Mouse (Mus musculus): ENCODE results near the gene Nmrk1. TPM values are rescaled to one million over a fixed set of nuclear protein-coding genes. Genes with fewer than 3 reads are reported as not detected.

The Nmrk1 gene
- polyA plus RNA-seq, 1 experiment: 10.2 TPM

DNA sequence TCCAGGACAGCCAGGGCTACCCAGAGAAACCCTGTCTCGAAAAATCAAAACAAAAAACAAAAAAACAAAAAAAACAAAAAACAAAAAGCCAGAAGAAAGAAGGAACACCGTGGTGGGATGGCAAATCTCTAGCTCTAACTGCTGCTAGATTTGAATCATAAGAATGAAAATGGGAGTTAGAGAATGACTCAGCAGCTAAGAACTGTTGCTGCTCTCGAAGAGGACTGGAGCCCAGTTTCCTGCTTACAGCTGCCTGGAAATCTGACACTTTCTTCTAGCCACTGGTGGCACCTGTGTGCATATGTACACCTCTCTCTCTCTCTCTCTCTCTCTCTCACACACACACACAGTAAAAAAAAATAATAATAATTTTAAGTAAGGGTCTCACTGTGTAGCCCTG is 14.6 kb downstream of the Nmrk1 start:
- no peak overlapping the region for H3K4me3 ChIP-seq (ENCODE audit: insufficient read depth, low read length)
- TF ChIP-seq CTCF (IDR thresholded peaks at IDR 0.05; ENCODE audit: extremely low read depth, insufficient read depth, low read length) (no peak), POLR2A (IDR thresholded peaks at IDR 0.05; ENCODE audit: extremely low read depth, insufficient read depth, low read length) (no peak)
- no peak overlapping the region for H3K27ac ChIP-seq (ENCODE audit: insufficient read depth, low read length)
- no peaks in the 10 kb centered on the region for H3K4me1 ChIP-seq (ENCODE audit: control insufficient read depth, insufficient read depth, low read length)

DNA sequence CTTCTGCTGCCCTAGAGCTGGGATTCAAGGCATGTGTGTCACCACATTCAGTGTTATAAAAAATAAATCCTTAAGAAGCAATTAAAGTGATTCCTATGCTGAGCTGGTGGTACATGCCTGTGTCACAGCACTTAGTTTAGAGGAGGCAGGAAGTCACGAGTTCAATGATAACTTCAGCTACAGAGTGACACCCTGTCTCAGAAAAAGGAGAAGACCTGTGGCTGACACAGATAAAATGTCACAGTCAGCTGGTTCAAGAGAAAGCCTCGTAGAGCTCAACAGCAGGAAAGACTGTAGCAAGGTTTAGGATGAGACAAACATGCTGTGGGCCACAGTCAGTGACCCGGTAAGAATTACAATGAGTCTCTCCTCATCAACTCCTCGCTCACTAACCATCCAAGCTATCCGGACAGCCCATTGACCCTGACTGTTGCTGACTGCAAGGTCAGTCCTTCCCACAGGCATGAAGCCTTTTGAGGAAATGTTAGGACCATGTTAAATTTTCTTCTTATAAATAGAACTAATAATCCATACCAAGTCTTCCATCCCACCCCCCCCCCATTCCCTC is 15.2 kb downstream of the Nmrk1 start:
- H3K4me1 ChIP-seq (ENCODE audit: control insufficient read depth, insufficient read depth, low read length): no peaks in the 10 kb centered on the region
- H3K27ac ChIP-seq (ENCODE audit: insufficient read depth, low read length): no peak overlapping the region
- no peak for TF ChIP-seq POLR2A (IDR thresholded peaks at IDR 0.05; ENCODE audit: extremely low read depth, insufficient read depth, low read length)
- TF ChIP-seq CTCF (IDR thresholded peaks at IDR 0.05; ENCODE audit: extremely low read depth, insufficient read depth, low read length): no peak
- H3K4me3 ChIP-seq (ENCODE audit: insufficient read depth, low read length): no peak overlapping the region

DNA sequence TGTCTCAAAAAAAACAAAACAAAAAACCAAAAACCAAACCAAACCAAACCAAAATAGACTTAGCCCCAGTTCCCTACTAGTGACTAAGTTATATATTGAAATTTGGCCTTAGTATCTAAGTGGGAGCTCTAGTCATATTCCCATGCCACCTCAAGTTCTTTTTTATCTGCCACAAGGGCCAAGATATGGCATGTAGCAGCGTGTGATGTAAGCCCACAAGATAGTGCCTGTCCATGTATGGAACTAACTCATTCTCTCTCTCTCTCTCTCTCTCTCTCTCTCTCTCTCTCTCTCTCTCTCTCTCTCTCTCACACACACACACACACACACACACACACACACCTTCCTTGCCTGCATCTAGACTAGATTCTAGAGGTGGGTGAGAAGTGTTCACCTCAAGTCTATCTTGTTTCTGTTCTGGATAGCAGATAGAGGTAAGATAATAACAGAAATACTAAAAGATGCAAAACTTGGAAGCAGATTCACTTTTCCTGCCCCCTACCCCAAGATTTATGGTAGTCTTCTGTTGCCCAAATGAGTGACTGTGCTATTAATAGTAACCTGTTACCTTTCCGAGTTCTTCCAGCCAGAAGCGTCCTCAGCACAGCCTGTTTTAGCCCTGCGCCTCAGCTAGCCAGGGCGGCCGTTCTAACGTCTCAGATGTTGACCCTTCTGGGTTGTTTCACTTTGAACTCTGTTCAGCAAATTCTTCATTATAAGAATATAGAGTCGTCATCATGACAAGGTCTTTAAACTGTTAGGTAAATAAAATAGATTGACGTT is 16.2 kb downstream of the Nmrk1 start:
- no peak overlapping the region for H3K4me3 ChIP-seq (ENCODE audit: insufficient read depth, low read length)
- no peak for TF ChIP-seq POLR2A (IDR thresholded peaks at IDR 0.05; ENCODE audit: extremely low read depth, insufficient read depth, low read length)
- no peak for TF ChIP-seq CTCF (IDR thresholded peaks at IDR 0.05; ENCODE audit: extremely low read depth, insufficient read depth, low read length)
- H3K4me1 ChIP-seq (ENCODE audit: control insufficient read depth, insufficient read depth, low read length): no peaks in the 10 kb centered on the region
- no peak overlapping the region for H3K27ac ChIP-seq (ENCODE audit: insufficient read depth, low read length)

DNA sequence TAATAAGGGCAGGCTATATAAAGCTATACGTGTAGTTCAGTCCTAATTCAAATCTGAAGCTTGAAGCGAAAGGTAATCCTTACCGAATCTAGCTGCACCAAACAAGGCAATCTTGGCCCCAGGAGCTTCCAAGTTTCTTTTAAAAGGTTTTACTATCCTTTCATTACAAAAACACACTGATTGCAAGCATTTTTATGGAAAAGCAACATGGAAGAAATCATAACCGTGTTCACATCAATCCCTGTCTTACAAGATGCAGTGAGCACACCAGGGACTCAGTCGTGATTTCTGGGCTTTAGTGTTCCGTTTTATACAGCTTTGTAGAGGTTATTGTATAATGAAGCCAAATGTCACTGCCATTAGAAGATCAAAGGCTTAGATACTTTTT is 16.8 kb downstream of the Nmrk1 start:
- no peaks in the 10 kb centered on the region; the same call in 1 of the 2 replicates for H3K4me1 ChIP-seq (ENCODE audit: control insufficient read depth, insufficient read depth, low read length)
- no peak overlapping the region for H3K4me3 ChIP-seq (ENCODE audit: insufficient read depth, low read length)
- no peak overlapping the region for H3K27ac ChIP-seq (ENCODE audit: insufficient read depth, low read length)
- TF ChIP-seq CTCF (IDR thresholded peaks at IDR 0.05; ENCODE audit: extremely low read depth, insufficient read depth, low read length) (no peak), POLR2A (IDR thresholded peaks at IDR 0.05; ENCODE audit: extremely low read depth, insufficient read depth, low read length) (no peak)

DNA sequence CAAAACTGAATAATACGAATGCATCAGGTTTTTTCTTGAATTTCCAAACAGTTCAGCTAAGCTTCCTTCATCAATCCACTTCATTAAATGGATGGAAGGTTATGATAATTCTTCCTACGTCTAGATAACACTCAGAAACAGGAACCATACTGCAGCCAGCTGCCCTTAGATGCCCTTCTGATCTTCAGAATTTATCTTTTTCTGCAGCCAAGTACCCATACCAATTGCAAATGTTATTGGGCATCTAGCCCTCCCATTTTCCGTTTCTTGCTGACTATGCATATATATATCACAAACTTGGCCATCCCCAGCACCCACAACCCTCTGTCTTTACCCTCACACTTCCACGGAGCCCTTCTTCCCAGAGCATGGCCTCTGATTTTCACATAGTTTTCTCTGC is 18.2 kb downstream of the Nmrk1 start:
- TF ChIP-seq POLR2A (IDR thresholded peaks at IDR 0.05; ENCODE audit: extremely low read depth, insufficient read depth, low read length) (no peak), CTCF (IDR thresholded peaks at IDR 0.05; ENCODE audit: extremely low read depth, insufficient read depth, low read length) (no peak)
- H3K27ac ChIP-seq (ENCODE audit: insufficient read depth, low read length): no peak overlapping the region
- no peak overlapping the region for H3K4me3 ChIP-seq (ENCODE audit: insufficient read depth, low read length)
- no peaks in the 10 kb centered on the region; the same call in 1 of the 2 replicates for H3K4me1 ChIP-seq (ENCODE audit: control insufficient read depth, insufficient read depth, low read length)

DNA sequence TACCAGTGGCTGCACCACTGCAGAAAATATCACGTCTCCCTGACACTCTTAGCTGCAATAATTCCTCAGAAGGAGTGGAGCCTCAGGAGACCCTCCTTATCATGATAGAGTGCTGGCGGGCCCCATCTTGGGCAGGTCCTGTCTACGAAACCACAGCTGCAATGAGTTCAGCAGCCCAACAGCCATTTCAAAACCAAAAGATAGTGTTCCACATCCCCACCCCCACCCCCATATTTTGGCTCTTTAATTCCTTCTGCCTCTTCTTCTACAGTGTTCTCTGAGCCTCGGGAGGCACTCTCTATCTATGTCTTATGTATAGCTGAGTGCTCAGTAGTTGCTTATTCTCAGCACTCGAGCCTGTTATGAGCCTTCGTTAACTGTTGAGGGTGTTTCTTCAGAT is 18.7 kb downstream of the Nmrk1 start:
- no peak overlapping the region for H3K4me3 ChIP-seq (ENCODE audit: insufficient read depth, low read length)
- H3K27ac ChIP-seq (ENCODE audit: insufficient read depth, low read length): no peak overlapping the region
- no peaks in the 10 kb centered on the region; the same call in 1 of the 2 replicates for H3K4me1 ChIP-seq (ENCODE audit: control insufficient read depth, insufficient read depth, low read length)
- TF ChIP-seq POLR2A (IDR thresholded peaks at IDR 0.05; ENCODE audit: extremely low read depth, insufficient read depth, low read length): no peak
- TF ChIP-seq CTCF (IDR thresholded peaks at IDR 0.05; ENCODE audit: extremely low read depth, insufficient read depth, low read length): no peak

DNA sequence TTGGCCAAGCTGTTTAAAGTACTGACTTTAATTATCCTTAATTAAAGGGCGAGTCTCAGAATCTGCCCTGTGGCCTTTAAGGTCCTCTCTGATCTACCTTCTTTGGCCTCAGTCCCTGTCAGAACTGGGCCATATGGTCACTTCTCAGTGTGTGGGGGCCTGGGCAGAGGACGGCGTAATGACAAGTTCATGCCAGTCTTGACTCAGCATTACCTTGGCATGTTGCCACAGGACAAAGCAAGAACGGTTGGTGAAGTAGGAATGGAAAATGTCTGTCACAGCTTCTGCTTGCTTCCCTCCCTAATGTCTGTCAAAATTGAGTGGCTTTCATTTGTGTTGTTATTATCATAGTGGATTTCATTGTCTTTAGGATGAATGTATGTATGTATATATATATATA is 20.8 kb downstream of the Nmrk1 start:
- no peak overlapping the region for H3K27ac ChIP-seq (ENCODE audit: insufficient read depth, low read length)
- no peak overlapping the region for H3K4me3 ChIP-seq (ENCODE audit: insufficient read depth, low read length)
- no peaks in the 10 kb centered on the region; the same call in 1 of the 2 replicates for H3K4me1 ChIP-seq (ENCODE audit: control insufficient read depth, insufficient read depth, low read length)
- TF ChIP-seq CTCF (IDR thresholded peaks at IDR 0.05; ENCODE audit: extremely low read depth, insufficient read depth, low read length) (no peak), POLR2A (IDR thresholded peaks at IDR 0.05; ENCODE audit: extremely low read depth, insufficient read depth, low read length) (no peak)

DNA sequence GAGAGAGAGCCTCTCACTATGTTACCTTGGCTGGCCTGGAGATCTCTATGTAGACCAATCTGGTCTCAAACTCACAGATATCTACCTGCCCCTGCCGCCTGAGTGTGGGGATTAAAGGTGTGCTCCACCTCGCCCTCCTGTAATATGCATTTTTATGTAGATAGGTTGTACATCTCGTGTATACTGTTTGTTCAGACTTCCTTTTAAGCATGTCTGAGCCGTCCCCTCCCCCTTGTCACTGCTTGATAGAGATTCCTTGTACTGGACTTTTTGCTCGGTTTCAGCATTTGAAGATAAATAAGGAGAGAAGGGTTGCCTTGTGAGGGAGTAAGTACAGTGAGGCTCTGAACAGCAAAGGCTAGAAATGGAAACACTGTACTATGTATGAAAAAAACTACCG is 21.3 kb downstream of the Nmrk1 start:
- H3K27ac ChIP-seq (ENCODE audit: insufficient read depth, low read length): no peak overlapping the region
- no peaks in the 10 kb centered on the region; the same call in 1 of the 2 replicates for H3K4me1 ChIP-seq (ENCODE audit: control insufficient read depth, insufficient read depth, low read length)
- no peak for TF ChIP-seq CTCF (IDR thresholded peaks at IDR 0.05; ENCODE audit: extremely low read depth, insufficient read depth, low read length)
- TF ChIP-seq POLR2A (IDR thresholded peaks at IDR 0.05; ENCODE audit: extremely low read depth, insufficient read depth, low read length): no peak
- no peak overlapping the region for H3K4me3 ChIP-seq (ENCODE audit: insufficient read depth, low read length)

DNA sequence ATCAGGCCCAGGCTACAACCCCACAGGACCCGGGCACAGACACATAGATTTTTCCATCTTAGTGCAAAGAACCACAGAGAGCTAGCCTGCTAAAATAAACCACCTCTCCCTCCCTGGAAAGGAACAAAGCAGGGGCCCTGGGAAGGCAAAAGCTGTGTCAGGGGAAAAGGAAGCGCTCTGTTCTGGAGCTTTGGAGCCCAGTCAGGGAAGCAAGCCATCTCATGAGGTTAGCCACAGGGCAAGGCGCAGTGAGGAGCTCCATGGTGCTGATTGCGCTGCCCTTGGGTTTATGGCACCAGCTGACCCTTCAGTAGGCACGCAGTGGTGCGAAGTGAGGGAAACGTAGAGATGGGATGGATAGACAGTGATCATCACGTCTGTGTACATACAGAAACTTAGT is 22.6 kb downstream of the Nmrk1 start:
- H3K27ac ChIP-seq (ENCODE audit: insufficient read depth, low read length): no peak overlapping the region
- H3K4me1 ChIP-seq (ENCODE audit: control insufficient read depth, insufficient read depth, low read length): no peaks in the 10 kb centered on the region; the same call in 1 of the 2 replicates
- H3K4me3 ChIP-seq (ENCODE audit: insufficient read depth, low read length): no peak overlapping the region
- TF ChIP-seq POLR2A (IDR thresholded peaks at IDR 0.05; ENCODE audit: extremely low read depth, insufficient read depth, low read length) (no peak), CTCF (IDR thresholded peaks at IDR 0.05; ENCODE audit: extremely low read depth, insufficient read depth, low read length) (no peak)

DNA sequence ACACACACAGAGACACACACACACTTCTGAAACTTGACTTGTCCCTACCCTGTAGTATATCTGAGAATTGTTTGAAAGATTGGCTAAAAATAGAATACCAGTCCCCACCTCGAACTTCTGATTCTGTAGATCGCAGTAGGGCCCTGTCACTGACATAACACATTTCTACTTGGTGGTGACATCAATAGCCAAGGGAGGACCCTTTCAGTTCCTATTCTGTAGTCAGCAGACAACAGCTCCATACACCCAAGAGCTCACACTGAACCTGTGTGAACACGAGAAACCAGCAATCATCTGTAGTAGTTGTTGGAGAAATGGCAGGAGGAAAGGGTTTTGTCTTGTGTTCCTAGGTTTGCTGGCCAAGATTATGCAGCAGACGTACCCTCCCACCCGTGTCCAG is 23.2 kb downstream of the Nmrk1 start:
- no peaks in the 10 kb centered on the region; the same call in 1 of the 2 replicates for H3K4me1 ChIP-seq (ENCODE audit: control insufficient read depth, insufficient read depth, low read length)
- H3K4me3 ChIP-seq (ENCODE audit: insufficient read depth, low read length): no peak overlapping the region
- H3K27ac ChIP-seq (ENCODE audit: insufficient read depth, low read length): no peak overlapping the region
- no peak for TF ChIP-seq CTCF (IDR thresholded peaks at IDR 0.05; ENCODE audit: extremely low read depth, insufficient read depth, low read length)
- no peak for TF ChIP-seq POLR2A (IDR thresholded peaks at IDR 0.05; ENCODE audit: extremely low read depth, insufficient read depth, low read length)
